8 mouse cellular contexts compared by ENCODE assay signal in genomic region chr17:25272326-25272725, GRCm38 (mm10). TPM values are rescaled to one million over a fixed set of nuclear protein-coding genes. Genes with fewer than 3 reads are reported as not detected.
A peak's percentile ranks its signal among the peaks of the same experiment; 100 is the strongest.
DNase-seq lines count a peak whose midpoint lies in the region; ATAC-seq and TF ChIP-seq lines count a peak whose summit lies in the region.

No protein-coding gene starts in this region.

- H3K4me3 ChIP-seq in ES-Bruce4 (ENCODE audit: low read depth, low read length), result peak overlapping the region; percentile 95
- H3K4me3 ChIP-seq in forebrain, embryonic 12.5 days (replicated peaks), result peak overlapping the region; percentile 97

- no peak for TF ChIP-seq CTCF in ES-Bruce4 (IDR thresholded peaks at IDR 0.05; ENCODE audit: low read depth, low read length)

- peak overlapping the region; percentile 60; the same call in 1 of the 2 replicates for H3K27ac ChIP-seq in ES-Bruce4 (ENCODE audit: insufficient read depth, low read length)
- peak overlapping the region; percentile 97 for H3K27ac ChIP-seq in forebrain, embryonic 12.5 days

- no peak for TF ChIP-seq EP300 in ES-Bruce4 (IDR thresholded peaks at IDR 0.05; ENCODE audit: insufficient read depth, low read depth, low read length)

- H3K4me1 ChIP-seq in ES-Bruce4 (ENCODE audit: control insufficient read depth, insufficient read depth, low read length), result peaks cover 2% of the 10 kb centered on the region
- H3K4me1 ChIP-seq in forebrain, embryonic 12.5 days, result peaks cover 39% of the 10 kb centered on the region

- peak overlapping the region; percentile 91 for H3K9ac ChIP-seq in ES-Bruce4 (ENCODE audit: low read depth, poor library complexity, severe bottlenecking)
- peak overlapping the region; percentile 99 for H3K9ac ChIP-seq in forebrain, embryonic 12.5 days

- peak; percentile 38 for DNase-seq in adrenal gland, adult 2 months
- no peak for DNase-seq in adrenal gland, adult 18-20 months (ENCODE audit: low spot score in 2 of 2)
- DNase-seq in kidney, postnatal 14 days, result peak; percentile 49
- DNase-seq in frontal cortex, postnatal 25 days (ENCODE audit: low spot score in 2 of 2), result no peak
- no peak for DNase-seq in left cerebral cortex, adult 8-10 months (ENCODE audit: low spot score in 2 of 2)

- WGBS in forebrain, embryonic 12.5 days, result 1% methylated on average over 10 of the region's 10 CpGs

- H3K36me3 ChIP-seq in ES-Bruce4 (ENCODE audit: control insufficient read depth, insufficient read depth, low read length, poor library complexity, severe bottlenecking), result peaks cover 30% of the 10 kb centered on the region
- peaks cover 31% of the 10 kb centered on the region for H3K36me3 ChIP-seq in forebrain, embryonic 12.5 days (replicated peaks)

- no peaks in the 10 kb centered on the region for H3K9me3 ChIP-seq in ES-Bruce4 (replicated peaks; ENCODE audit: control insufficient read depth, insufficient read depth, low read length, poor library complexity, severe bottlenecking)
- H3K9me3 ChIP-seq in forebrain, embryonic 12.5 days, result no peaks in the 10 kb centered on the region

- H3K4me2 ChIP-seq in forebrain, embryonic 12.5 days, result peak overlapping the region; percentile 99

- H3K27me3 ChIP-seq in ES-Bruce4 (ENCODE audit: control insufficient read depth, insufficient read depth, low read length, poor library complexity, severe bottlenecking), result no peaks in the 10 kb centered on the region
- no peaks in the 10 kb centered on the region for H3K27me3 ChIP-seq in forebrain, embryonic 12.5 days

- ATAC-seq in forebrain, embryonic 12.5 days (ENCODE audit: low FRiP score), result no peak
- ATAC-seq in megakaryocyte-erythroid progenitor cell, adult 5-6 weeks (replicated peaks; ENCODE audit: low FRiP score, low TSS enrichment, poor library complexity, severe bottlenecking), result 0 out of 2 replicates have a peak, but pooled peaks have one; percentile 27

- TF ChIP-seq POLR2A in ES-Bruce4 (IDR thresholded peaks at IDR 0.05; ENCODE audit: insufficient read depth, low read length), result no peak

RNA-seq across cellular contexts. Expression of gene Ube2i, which starts 2.1 kb away (rescaled TPM):
- total RNA-seq in adrenal gland, adult 2 months (2021), result 100 to 1,000 TPM; 225 to 248 TPM
- 79.5 and 103 TPM in 2 replicates for polyA plus RNA-seq in adrenal gland, adult 2 months (2012; rRNA removed)
- 100 to 1,000 TPM; 207 to 260 TPM for total RNA-seq in adrenal gland, adult 18-20 months (2021)
- 430 and 432 TPM in 2 replicates for polyA plus RNA-seq in ES-Bruce4 (2011; ENCODE audit: insufficient read depth, insufficient read length, low read depth, missing spikeins)
- polyA plus RNA-seq in forebrain, embryonic 12.5 days (2016; fragmentation: Nextera tagmentation; extraction: Ambion mirVana), result 849 and 866 TPM in 2 replicates
- 430 and 467 TPM in 2 replicates for total RNA-seq in megakaryocyte-erythroid progenitor cell, adult 5-6 weeks (2014; fragmentation: Nextera tagmentation)
- total RNA-seq in megakaryocyte-erythroid progenitor cell, adult 5-6 weeks (2017), result 338 and 373 TPM in 2 replicates
- total RNA-seq in left cerebral cortex, adult 8-10 months (2022), result 100 to 1,000 TPM; 228 to 239 (median 235) TPM

RNA-seq across cellular contexts. Expression of gene Baiap3, which starts 16.2 kb away (rescaled TPM):
- 10 to 100 TPM in 1 of 2 experiments, 1 to 10 TPM in 1; 9.7 to 10.1 TPM for total RNA-seq in adrenal gland, adult 2 months (2021)
- 84.6 and 90.0 TPM in 2 replicates for polyA plus RNA-seq in adrenal gland, adult 2 months (2012; rRNA removed)
- 10 to 100 TPM; 11.7 to 16.2 TPM for total RNA-seq in adrenal gland, adult 18-20 months (2021)
- polyA plus RNA-seq in ES-Bruce4 (2011; ENCODE audit: insufficient read depth, insufficient read length, low read depth, missing spikeins), result 1.3 and 1.6 TPM in 2 replicates
- polyA plus RNA-seq in forebrain, embryonic 12.5 days (2016; fragmentation: Nextera tagmentation; extraction: Ambion mirVana), result 2.9 and 3.8 TPM in 2 replicates
- 1.4 TPM in 1 of 2 replicates, not detected in the other for total RNA-seq in megakaryocyte-erythroid progenitor cell, adult 5-6 weeks (2014; fragmentation: Nextera tagmentation)
- total RNA-seq in megakaryocyte-erythroid progenitor cell, adult 5-6 weeks (2017), result 2.7 TPM in 1 of 2 replicates, not detected in the other
- total RNA-seq in left cerebral cortex, adult 8-10 months (2022), result 10 to 100 TPM; 14.5 to 33.9 (median 31.2) TPM

RNA-seq across cellular contexts. Expression of gene Prss34, which starts 25.9 kb away (rescaled TPM):
- under 1 TPM; 0.23 to 0.48 TPM for total RNA-seq in adrenal gland, adult 2 months (2021)
- polyA plus RNA-seq in adrenal gland, adult 2 months (2012; rRNA removed), result not detected in 2 replicates
- total RNA-seq in adrenal gland, adult 18-20 months (2021), result under 1 TPM; 0.33 to 0.48 TPM
- polyA plus RNA-seq in ES-Bruce4 (2011; ENCODE audit: insufficient read depth, insufficient read length, low read depth, missing spikeins), result not detected in 2 replicates
- not detected in 2 replicates for polyA plus RNA-seq in forebrain, embryonic 12.5 days (2016; fragmentation: Nextera tagmentation; extraction: Ambion mirVana)
- not detected in 2 replicates for total RNA-seq in megakaryocyte-erythroid progenitor cell, adult 5-6 weeks (2014; fragmentation: Nextera tagmentation)
- 0.72 TPM in 1 of 2 replicates, not detected in the other for total RNA-seq in megakaryocyte-erythroid progenitor cell, adult 5-6 weeks (2017)
- total RNA-seq in left cerebral cortex, adult 8-10 months (2022), result not detected

RNA-seq across cellular contexts. Expression of gene Tsr3, which starts 32.4 kb away (rescaled TPM):
- 10 to 100 TPM; 18.5 to 25.1 TPM for total RNA-seq in adrenal gland, adult 2 months (2021)
- 24.1 and 28.9 TPM in 2 replicates for polyA plus RNA-seq in adrenal gland, adult 2 months (2012; rRNA removed)
- total RNA-seq in adrenal gland, adult 18-20 months (2021), result 10 to 100 TPM; 20.3 to 22.6 TPM
- polyA plus RNA-seq in ES-Bruce4 (2011; ENCODE audit: insufficient read depth, insufficient read length, low read depth, missing spikeins), result 23.5 and 25.2 TPM in 2 replicates
- 61.0 and 64.2 TPM in 2 replicates for polyA plus RNA-seq in forebrain, embryonic 12.5 days (2016; fragmentation: Nextera tagmentation; extraction: Ambion mirVana)
- 20.1 and 29.2 TPM in 2 replicates for total RNA-seq in megakaryocyte-erythroid progenitor cell, adult 5-6 weeks (2014; fragmentation: Nextera tagmentation)
- total RNA-seq in megakaryocyte-erythroid progenitor cell, adult 5-6 weeks (2017), result 33.3 and 33.7 TPM in 2 replicates
- total RNA-seq in left cerebral cortex, adult 8-10 months (2022), result 10 to 100 TPM; 18.4 to 26.5 (median 24.7) TPM

RNA-seq across cellular contexts. Expression of gene Gnptg, which starts 32.4 kb away (rescaled TPM):
- total RNA-seq in adrenal gland, adult 2 months (2021), result 10 to 100 TPM; 50.4 to 50.6 TPM
- polyA plus RNA-seq in adrenal gland, adult 2 months (2012; rRNA removed), result 32.6 and 40.0 TPM in 2 replicates
- total RNA-seq in adrenal gland, adult 18-20 months (2021), result 10 to 100 TPM; 42.4 to 46.5 TPM
- polyA plus RNA-seq in ES-Bruce4 (2011; ENCODE audit: insufficient read depth, insufficient read length, low read depth, missing spikeins), result 15.2 and 19.5 TPM in 2 replicates
- 60.1 and 64.4 TPM in 2 replicates for polyA plus RNA-seq in forebrain, embryonic 12.5 days (2016; fragmentation: Nextera tagmentation; extraction: Ambion mirVana)
- total RNA-seq in megakaryocyte-erythroid progenitor cell, adult 5-6 weeks (2014; fragmentation: Nextera tagmentation), result 13.9 and 14.2 TPM in 2 replicates
- total RNA-seq in megakaryocyte-erythroid progenitor cell, adult 5-6 weeks (2017), result 10.9 and 12.9 TPM in 2 replicates
- total RNA-seq in left cerebral cortex, adult 8-10 months (2022), result 10 to 100 TPM; 73.0 to 83.6 (median 76.1) TPM

Comparison
In these comparisons a context has a peak if more than half of its experiments do, and no peak if none do; other contexts are left out.
1. DNase-seq: peak in adrenal gland, adult 2 months (single experiment) and kidney, postnatal 14 days (single experiment); none in adrenal gland, adult 18-20 months (0 of 2), frontal cortex, postnatal 25 days (0 of 2) and left cerebral cortex, adult 8-10 months (0 of 2).